Mouse (Mus musculus) left cerebral cortex, postnatal 14 days (tissue): ENCODE measurements around the gene Hmx1. TPM values are rescaled to one million over a fixed set of nuclear protein-coding genes. Genes with fewer than 3 reads are reported as not detected.
A peak's percentile ranks its signal among the peaks of the same experiment; 100 is the strongest.

ENCODE experiments used
- DNase-seq, 2 experiments: peaks; one replicate each; pipeline ENCODE4 v3.0.0; 2021 to 2022; ENCODE audit warnings: low spot score in 2 of 2, mixed read lengths in 1 of 2
- intact Hi-C: fragments of 180-260 bp; cut with DNase I; formaldehyde crosslinking; loops from one replicate; pipeline ENCODE4 v1.15.1; 2025
- long read RNA-seq, 2 experiments: library from polyadenylated mRNA; stranded (forward); transcript quantifications; one replicate each; pipeline ENCODE4 v2.0.0; 2021
- total RNA-seq, 2 experiments: library from RNA; stranded (reverse); gene quantifications; 2 replicates each; pipeline ENCODE4 v1.2.3; 2021

The Hmx1 gene
- total RNA-seq = not detected
- long read RNA-seq, experiment 1 = 0 reads
- long read RNA-seq, experiment 2 = 0 reads

GRCm38 (mm10) chr5:35388491-35389111 lies at the start of gene Hmx1:
Gene Hmx1 (plus strand): TSS chr5:35389108.
- intact Hi-C loops = no loop called here
- DNase-seq = no peak

- no peak for DNase-seq
- intact Hi-C loops = loop anchor here (5.0 kb wide), 2 partner anchors 208 to 293 kb away; no protein-coding TSS in a partner anchor
These were observed 43.8 kb upstream of the Hmx1 start for GRCm38 (mm10) chr5:35345084-35345483.

- peak; percentile 87 to 88 for DNase-seq
- intact Hi-C loops = loop anchor here (1.0 to 5.0 kb wide), 4 partner anchors 70 to 296 kb away; partner anchors contain the start of gene Adra2c
These were observed 40.1 kb upstream of the Hmx1 start for GRCm38 (mm10) chr5:35348794-35349193.

- intact Hi-C loops = no loop called here
- DNase-seq = no peak
These were observed 31.1 kb upstream of the Hmx1 start for GRCm38 (mm10) chr5:35357544-35358440.

- intact Hi-C loops = loop anchor here (2.0 kb wide), 1 partner anchor 149 kb away; no protein-coding TSS in a partner anchor
- DNase-seq = peak; percentile 97
These were observed 27.2 kb upstream of the Hmx1 start for GRCm38 (mm10) chr5:35361570-35362284.

GRCm38 (mm10) chr5:35366241-35367032 lies 22.5 kb upstream of the Hmx1 start:
- intact Hi-C loops = no loop called here
- DNase-seq = no peak

- no peak for DNase-seq
- intact Hi-C loops = no loop called here
These were observed 20.0 kb upstream of the Hmx1 start for GRCm38 (mm10) chr5:35368916-35369315.

GRCm38 (mm10) chr5:35379066-35379465 lies 9.8 kb upstream of the Hmx1 start:
- DNase-seq = no peak
- intact Hi-C loops = no loop called here

- DNase-seq = peak; percentile 48 to 56
- intact Hi-C loops = loop anchor here (2.0 kb wide), 1 partner anchor 131 kb away; no protein-coding TSS in a partner anchor
These were observed 9.1 kb upstream of the Hmx1 start for GRCm38 (mm10) chr5:35379815-35380214.

GRCm38 (mm10) chr5:35387834-35388490 lies 946 bp upstream of the Hmx1 start:
- no peak for DNase-seq
- intact Hi-C loops = no loop called here

- intact Hi-C loops = no loop called here
- DNase-seq = no peak
These were observed 533 bp downstream of the Hmx1 start for GRCm38 (mm10) chr5:35389441-35389840.

GRCm38 (mm10) chr5:35389915-35390314 lies 1.0 kb downstream of the Hmx1 start:
- intact Hi-C loops = no loop called here
- no peak for DNase-seq

- intact Hi-C loops = no loop called here
- no peak for DNase-seq
These were observed 2.1 kb downstream of the Hmx1 start for GRCm38 (mm10) chr5:35390848-35391655.

GRCm38 (mm10) chr5:35391656-35392333 lies 2.9 kb downstream of the Hmx1 start:
- intact Hi-C loops = no loop called here
- DNase-seq = peak in 1 of 2 experiments; percentile 5

- no peak for DNase-seq
- intact Hi-C loops = no loop called here
These were observed 3.4 kb downstream of the Hmx1 start for GRCm38 (mm10) chr5:35392334-35392695.

- intact Hi-C loops = loop anchor here (5.0 kb wide), 1 partner anchor 56 kb away; no protein-coding TSS in a partner anchor
- DNase-seq = no peak
These were observed 6.9 kb downstream of the Hmx1 start for GRCm38 (mm10) chr5:35395566-35396440.
